Mouse (Mus musculus): ENCODE results near the gene Tnnc2.

Gene Tnnc2

GRCm38 (mm10) chr2:164795868-164796267 is 16.1 kb upstream of the Tnnc2 start:
- no peak for DNase-seq (ENCODE audit: low spot score in 2 of 2)

- DNase-seq (ENCODE audit: low spot score in 2 of 2): peak; percentile 72 to 79
These were observed 14.5 kb upstream of the Tnnc2 start for GRCm38 (mm10) chr2:164794293-164794692.

- DNase-seq (ENCODE audit: low spot score in 2 of 2): no peak
These were observed 14.0 kb upstream of the Tnnc2 start for GRCm38 (mm10) chr2:164793772-164794171.

GRCm38 (mm10) chr2:164793236-164793635 is 13.5 kb upstream of the Tnnc2 start:
- no peak for DNase-seq (ENCODE audit: low spot score in 2 of 2)

DNA sequence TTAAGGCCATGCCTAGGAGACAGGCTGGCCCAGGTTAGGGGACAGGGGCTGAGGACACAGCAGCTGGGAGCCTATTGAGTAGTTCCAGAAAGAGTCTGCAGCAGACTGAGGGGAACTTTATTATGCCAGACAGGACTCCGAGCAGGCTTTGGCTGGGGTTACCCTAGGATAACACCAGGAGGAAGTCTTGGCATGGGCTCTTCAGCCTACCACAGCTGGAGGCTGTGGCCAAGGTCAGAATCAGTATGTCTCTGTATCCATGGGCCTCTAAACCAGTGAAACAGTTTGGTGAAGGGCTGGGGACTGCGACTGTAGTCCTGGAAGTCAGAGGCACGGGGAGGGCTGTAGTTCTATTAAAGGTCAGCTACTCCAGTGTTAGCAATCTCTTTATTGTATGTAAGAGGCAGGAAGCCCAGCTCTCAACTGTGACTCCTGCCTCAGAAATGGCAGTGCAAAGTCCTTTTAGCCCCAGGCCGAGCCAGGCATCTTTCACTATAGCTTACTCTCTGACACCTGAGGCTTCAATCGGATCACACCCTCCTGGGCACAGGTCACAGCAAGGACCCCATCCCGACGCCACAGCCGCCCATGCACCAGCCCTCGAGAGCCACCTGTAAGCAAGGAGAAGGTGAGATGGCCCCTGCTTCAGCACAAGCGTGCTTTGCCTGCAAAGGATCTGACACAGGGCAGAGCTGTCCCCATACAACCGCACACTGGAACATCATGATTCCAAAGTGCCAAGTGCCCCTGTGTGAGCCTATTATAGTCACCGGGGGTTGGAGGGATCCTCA is 12.8 kb upstream of the Tnnc2 start:
- DNase-seq (ENCODE audit: low spot score in 2 of 2): no peak

GRCm38 (mm10) chr2:164791841-164792261 is 12.1 kb upstream of the Tnnc2 start:
- no peak for DNase-seq (ENCODE audit: low spot score in 2 of 2)

DNA sequence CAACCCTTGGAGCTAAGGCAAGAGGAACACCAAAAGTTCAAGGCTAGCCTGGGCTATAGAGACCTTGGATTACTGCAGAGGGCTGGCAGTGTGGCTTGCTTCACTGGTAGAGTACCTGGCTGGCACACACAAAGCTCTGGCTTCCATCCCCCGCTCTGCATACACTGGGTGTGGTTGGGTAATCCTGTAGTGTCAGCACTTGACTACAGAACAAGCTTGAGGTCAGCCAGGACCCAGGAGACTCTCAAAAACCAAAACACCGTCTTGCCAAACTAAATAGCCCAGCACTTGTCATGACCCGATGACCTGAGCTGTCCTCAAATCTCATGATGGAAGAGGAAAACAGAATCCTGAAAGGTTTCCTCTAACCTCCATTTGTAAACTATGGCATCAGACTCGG is 10.7 kb upstream of the Tnnc2 start:
- no peak for DNase-seq (ENCODE audit: low spot score in 2 of 2)

GRCm38 (mm10) chr2:164788411-164788810 is 8.6 kb upstream of the Tnnc2 start:
- no peak for DNase-seq (ENCODE audit: low spot score in 2 of 2)

DNA sequence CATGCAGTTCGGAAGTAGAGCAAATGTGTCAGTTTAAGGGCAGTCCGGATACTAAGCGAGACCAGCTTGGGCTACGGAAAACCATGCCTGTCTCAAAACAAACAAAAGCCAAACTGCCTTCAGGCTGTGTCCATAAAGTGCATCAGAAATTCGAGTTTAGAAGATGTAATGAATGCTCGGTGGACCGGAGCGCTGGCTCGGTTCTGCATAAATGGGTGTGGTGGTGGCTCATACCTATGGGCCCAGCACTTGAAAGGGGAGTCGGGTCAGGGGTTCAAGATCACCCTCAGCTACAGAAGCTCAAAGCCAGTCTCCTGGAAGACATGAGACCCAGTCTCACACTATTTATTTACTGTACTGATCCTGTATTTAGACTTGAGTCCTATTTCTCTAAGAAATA is 8.0 kb upstream of the Tnnc2 start:
- DNase-seq (ENCODE audit: low spot score in 2 of 2): no peak

GRCm38 (mm10) chr2:164787032-164787431 is 7.3 kb upstream of the Tnnc2 start:
- no peak for DNase-seq (ENCODE audit: low spot score in 2 of 2)

DNA sequence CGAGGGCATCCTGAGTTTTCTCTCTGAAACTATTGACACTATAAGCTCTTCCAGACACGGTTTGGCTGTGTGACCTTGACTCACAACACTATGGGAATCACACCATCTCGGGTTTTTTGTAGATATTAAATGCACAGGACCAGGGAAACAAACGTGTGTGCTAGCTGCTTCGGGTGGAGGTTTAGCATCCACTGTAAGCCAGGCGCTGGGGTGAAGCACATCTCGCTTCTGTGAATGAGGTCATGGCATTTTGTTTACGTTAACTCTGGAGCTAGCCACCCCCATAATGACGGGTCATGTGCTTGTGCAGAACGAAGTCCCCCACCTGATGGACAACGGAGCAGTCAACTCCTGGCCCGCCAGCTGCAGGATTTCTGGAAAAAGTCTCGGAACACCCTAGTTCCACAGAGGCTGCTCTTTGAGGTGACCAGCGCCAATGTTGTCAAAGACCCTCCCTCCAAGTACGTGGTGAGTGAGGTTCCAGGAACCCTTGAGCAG is 6.7 kb upstream of the Tnnc2 start:
- DNase-seq (ENCODE audit: low spot score in 2 of 2): no peak

DNA sequence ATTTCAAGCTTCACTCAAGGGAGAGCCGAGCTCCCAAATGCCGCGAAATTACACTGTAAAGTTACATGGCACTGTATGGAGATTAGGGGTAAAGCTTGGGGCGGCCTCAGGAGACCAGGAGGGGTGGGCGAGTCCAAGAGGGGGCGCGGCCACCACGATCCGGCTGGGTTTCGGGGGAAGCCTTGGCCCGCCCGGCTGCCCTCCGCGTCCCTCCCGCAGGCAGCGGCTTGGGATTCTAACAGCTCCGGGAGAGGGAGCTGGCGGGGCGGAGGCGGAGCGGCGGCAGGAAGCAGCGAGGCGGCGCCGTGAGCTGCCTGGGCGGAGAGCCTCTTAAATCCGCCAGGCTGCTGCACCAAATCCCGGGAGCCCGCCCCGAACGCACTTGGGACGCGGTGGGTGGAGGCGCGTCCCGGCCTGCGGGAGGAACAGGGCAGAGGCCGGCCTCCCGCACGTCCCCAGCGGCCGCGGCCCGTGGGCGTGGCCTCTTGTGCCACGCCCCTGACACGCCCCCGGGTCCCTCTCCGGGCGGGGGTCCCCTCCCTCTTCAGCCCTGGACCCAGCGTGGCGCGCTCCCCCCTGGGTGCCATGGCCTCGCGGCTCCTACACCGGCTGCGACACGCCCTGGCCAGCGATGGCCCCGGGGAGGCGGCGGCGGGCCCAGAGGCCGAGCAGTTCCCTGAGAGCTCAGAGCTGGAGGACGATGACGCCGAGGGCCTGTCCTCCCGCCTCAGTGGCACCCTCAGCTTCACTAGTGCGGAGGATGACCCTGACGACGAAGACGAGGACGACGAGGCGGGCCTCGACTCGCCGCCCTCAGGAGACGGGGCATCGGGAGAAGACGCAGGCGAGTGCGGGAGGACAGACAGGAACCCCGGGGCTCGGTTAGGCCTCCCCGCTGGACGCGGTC is 6.0 kb upstream of the Tnnc2 start, which contains the start of gene Snx21:
TSS of gene Snx21 (plus strand) at position 343 of the 907 bp plus-strand sequence.
- DNase-seq (ENCODE audit: low spot score in 2 of 2): peak; percentile 69 to 73

DNA sequence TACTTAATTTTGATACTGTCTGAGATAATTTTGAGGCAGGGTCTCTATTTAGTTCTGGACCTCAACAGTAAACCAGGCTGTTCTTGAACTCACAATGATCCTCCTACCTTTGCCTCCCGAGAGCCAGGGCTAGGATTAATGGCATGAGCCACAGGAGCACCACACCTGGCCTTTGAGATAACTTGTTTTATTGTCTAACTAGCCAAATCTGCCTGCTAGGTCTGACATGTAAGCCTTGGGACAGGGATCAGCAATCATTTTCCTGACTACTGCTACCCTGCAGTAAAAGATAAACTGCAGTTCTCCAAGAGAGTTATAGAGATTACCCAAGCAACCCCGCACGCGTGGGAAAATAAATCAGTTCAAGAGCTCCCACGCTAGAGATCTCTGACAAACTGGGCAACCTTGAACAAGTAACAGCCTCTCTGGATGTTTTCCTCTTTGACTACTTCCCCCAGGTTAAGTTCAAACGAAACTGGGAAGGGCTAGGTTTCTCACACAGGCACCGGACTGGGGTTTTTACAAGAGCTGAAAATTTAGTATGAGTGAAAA is 5.2 kb upstream of the Tnnc2 start:
- DNase-seq (ENCODE audit: low spot score in 2 of 2): no peak

- no peak for DNase-seq (ENCODE audit: low spot score in 2 of 2)
These were observed 4.3 kb upstream of the Tnnc2 start for GRCm38 (mm10) chr2:164783926-164784581.

DNA sequence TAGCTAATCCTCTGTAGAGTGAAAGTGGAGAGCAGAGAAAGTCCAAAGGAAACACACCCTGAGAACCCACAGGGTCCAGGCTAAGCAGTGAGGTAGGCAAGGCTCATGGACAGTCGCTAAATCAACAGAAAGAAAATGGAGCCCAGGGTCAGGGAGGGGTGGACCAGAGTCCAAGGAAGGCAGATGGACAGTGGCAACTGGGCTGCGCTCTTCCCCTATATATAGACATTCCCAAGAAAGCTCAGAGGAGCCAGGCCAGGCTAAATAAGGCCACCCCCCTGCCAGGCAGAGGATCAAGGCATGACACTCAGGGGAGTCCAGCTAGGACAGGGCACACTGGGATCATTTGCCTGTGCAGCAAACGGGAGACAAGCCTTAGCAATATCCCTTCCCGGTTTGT is 2.1 kb upstream of the Tnnc2 start:
- no peak for DNase-seq (ENCODE audit: low spot score in 2 of 2)

DNA sequence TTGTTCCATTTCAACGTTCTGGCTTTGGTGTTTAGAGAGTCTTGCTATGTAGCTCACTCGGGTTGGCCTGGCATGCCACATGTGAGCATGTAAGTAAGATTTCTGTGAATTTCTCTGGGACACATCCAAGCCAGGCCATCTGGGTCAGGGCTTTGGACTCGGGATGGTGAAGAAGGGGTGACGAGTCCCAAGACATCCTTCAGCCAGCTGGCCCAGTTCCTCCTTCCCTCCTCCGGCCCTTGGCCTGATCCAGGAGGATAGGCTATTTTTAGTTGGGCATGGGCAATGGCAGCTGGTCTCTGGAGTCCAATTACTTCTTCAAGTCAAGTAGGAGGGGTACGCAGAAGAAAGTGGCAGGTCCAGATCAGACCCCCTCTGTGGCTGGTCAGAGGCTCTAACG is 958 bp downstream of the Tnnc2 start:
- DNase-seq (ENCODE audit: low spot score in 2 of 2): no peak

DNA sequence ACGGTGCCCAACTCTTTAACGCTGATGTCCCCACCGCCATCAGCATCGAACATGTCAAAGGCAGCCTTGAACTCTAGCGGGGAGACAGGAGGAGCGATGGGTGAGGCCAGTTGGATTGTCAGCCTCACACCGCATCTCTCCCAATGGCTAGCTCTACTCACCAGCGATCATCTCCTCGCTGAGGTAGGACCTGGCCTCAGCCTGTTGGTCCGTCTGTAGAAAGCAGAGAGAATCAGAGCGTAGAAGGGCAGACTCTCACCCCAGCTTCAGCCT is 1.8 kb downstream of the Tnnc2 start:
- DNase-seq (ENCODE audit: low spot score in 2 of 2): no peak

- DNase-seq (ENCODE audit: low spot score in 2 of 2): no peak
These were observed 2.3 kb downstream of the Tnnc2 start for GRCm38 (mm10) chr2:164777246-164778014.

DNA sequence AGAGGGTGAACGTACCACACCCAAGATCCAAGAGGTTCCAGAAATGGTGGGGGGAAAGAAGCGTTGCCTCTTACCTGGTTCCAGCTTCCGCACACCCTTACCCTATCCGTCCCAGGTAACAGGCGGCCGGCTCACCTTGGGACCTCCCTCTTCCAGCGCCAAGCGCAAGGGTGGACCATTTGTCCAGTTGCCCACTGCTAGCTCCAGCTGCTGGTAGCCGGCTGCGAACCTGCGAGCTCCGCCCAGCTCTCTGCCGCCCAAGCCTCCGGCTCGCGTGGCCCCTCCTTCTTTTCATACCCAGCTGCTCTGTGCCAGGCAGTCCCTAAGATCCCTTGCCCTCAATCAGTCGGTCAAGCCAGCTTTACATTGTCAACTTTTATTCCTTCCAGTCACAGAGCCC is 3.0 kb downstream of the Tnnc2 start:
- DNase-seq (ENCODE audit: low spot score in 2 of 2): no peak

- no peak for DNase-seq (ENCODE audit: low spot score in 2 of 2)
These were observed 3.6 kb downstream of the Tnnc2 start for GRCm38 (mm10) chr2:164776130-164776529.

DNA sequence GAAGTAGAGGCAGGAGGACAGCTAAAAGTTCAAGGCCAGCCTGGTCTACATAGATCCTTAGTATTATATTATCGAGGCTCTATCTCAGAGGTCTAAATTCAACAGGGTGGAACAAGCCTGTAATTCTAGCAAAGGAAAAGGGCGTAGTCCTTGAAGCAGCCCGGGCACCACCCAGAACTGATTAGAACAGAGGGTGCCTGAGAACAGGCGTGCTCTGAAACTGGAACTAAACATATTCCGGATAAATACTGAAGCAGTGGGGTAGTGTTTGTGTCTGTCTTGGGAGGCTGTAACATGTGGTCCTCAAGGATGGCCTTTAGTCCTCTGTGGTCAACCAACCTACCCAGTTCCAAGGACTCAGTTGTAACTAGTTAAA is 5.8 kb downstream of the Tnnc2 start:
- no peak for DNase-seq (ENCODE audit: low spot score in 2 of 2)
